Mouse (Mus musculus): ENCODE data around the gene Prdm5. TPM values are rescaled to one million over a fixed set of nuclear protein-coding genes. Genes with fewer than 3 reads are reported as not detected.

Gene Prdm5
- polyA plus RNA-seq, 1 experiment from 2014 or later, result 16.5 TPM

DNA sequence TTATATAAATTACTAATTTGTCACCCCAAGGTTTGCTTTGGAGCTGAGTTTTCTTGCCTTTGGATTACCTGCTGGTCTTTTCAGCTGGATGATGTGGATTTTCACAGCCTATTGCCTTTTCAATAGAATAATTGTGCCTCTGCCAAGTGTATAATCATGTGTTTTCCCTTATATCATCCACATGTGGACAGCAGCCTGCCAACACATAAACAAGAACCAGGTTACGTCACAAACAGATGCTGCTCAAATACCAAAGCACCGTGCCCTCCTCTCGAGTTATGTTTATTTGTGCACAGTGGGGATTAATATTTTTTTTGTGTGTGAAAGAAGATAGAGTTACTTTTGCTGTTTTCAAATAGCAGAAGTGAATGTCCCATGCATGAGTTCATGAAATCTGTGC lies 70.9 kb downstream of the Prdm5 start:
- no peak overlapping the region for H3K4me3 ChIP-seq (ENCODE audit: low read depth, low read length)
- no peak overlapping the region for H3K9ac ChIP-seq (ENCODE audit: low read length)
- 64% methylated on average over 3 of the region's 3 CpGs for WGBS
- ATAC-seq (replicated peaks; ENCODE audit: low FRiP score, low TSS enrichment, low read depth) (no peak), DNase-seq (ENCODE audit: low spot score) (no peak)
- no peaks in the 10 kb centered on the region for H3K27me3 ChIP-seq (replicated peaks; ENCODE audit: control insufficient read depth, insufficient read depth, low read length)
- no peaks in the 10 kb centered on the region for H3K9me3 ChIP-seq (ENCODE audit: control insufficient read depth, low read length)
- H3K27ac ChIP-seq (ENCODE audit: low read depth), result no peak overlapping the region
- no peak overlapping the region for H3K4me2 ChIP-seq (ENCODE audit: low read length)
- 0 out of 2 replicates have a peak, but pooled peaks cover 2% of the 10 kb centered on the region for H3K4me1 ChIP-seq (replicated peaks; ENCODE audit: control insufficient read depth, insufficient read depth, low read length)
- H3K36me3 ChIP-seq (ENCODE audit: control insufficient read depth, insufficient read depth, low read length), result no peaks in the 10 kb centered on the region

- no peak overlapping the region for H3K4me2 ChIP-seq (ENCODE audit: low read length)
- no peak overlapping the region for H3K4me3 ChIP-seq (ENCODE audit: low read depth, low read length)
- WGBS, result 93% methylated on average over 3 of the region's 3 CpGs
Measured at GRCm38 (mm10) chr6:65850221-65850620, 71.4 kb downstream of the Prdm5 start.

DNA sequence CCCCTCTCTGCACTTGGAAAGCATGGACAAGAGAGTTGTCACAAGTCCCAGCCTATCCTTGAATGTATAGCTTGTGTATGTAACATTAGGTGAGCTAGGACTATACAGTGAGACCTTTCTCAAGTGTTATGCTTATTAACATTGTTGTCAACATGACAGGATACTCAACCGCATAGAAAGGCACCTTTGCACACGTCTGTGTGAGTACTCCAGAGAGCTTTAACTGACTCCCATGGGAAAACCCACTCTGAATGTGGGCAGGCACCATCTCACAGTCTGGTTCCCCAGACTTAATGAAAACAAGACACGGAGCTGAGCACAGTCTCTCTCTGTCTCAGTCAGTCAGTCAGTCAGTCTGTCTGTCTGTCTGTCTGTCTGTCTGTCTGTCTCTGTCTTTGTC lies 75.2 kb downstream of the Prdm5 start:
- 0 out of 2 replicates have a peak, but pooled peaks cover under 1% of the 10 kb centered on the region for H3K4me1 ChIP-seq (replicated peaks; ENCODE audit: control insufficient read depth, insufficient read depth, low read length)
- H3K4me3 ChIP-seq (ENCODE audit: low read depth, low read length), result no peak overlapping the region
- no peak overlapping the region for H3K27ac ChIP-seq (ENCODE audit: low read depth)
- 67% methylated on average over 3 of the region's 3 CpGs for WGBS
- H3K9ac ChIP-seq (ENCODE audit: low read length), result no peak overlapping the region
- no peaks in the 10 kb centered on the region for H3K36me3 ChIP-seq (ENCODE audit: control insufficient read depth, insufficient read depth, low read length)
- ATAC-seq (replicated peaks; ENCODE audit: low FRiP score, low TSS enrichment, low read depth), result no peak
- H3K4me2 ChIP-seq (ENCODE audit: low read length), result no peak overlapping the region
- no peaks in the 10 kb centered on the region for H3K27me3 ChIP-seq (replicated peaks; ENCODE audit: control insufficient read depth, insufficient read depth, low read length)
- DNase-seq (ENCODE audit: low spot score), result no peak
- no peaks in the 10 kb centered on the region for H3K9me3 ChIP-seq (ENCODE audit: control insufficient read depth, low read length)

More at GRCm38 (mm10) chr6:65850221-65850620, 71.4 kb downstream of the Prdm5 start:
- Histone ChIP-seq H3K36me3 (ENCODE audit: control insufficient read depth, insufficient read depth, low read length) (no peaks in the 10 kb centered on the region), H3K4me1 (replicated peaks; ENCODE audit: control insufficient read depth, insufficient read depth, low read length) (0 out of 2 replicates have a peak, but pooled peaks cover 2% of the 10 kb centered on the region), H3K27me3 (replicated peaks; ENCODE audit: control insufficient read depth, insufficient read depth, low read length) (no peaks in the 10 kb centered on the region), H3K9ac (ENCODE audit: low read length) (no peak overlapping the region), H3K9me3 (ENCODE audit: control insufficient read depth, low read length) (no peaks in the 10 kb centered on the region), H3K27ac (ENCODE audit: low read depth) (no peak overlapping the region)
- ATAC-seq (replicated peaks; ENCODE audit: low FRiP score, low TSS enrichment, low read depth), result no peak
- no peak for DNase-seq (ENCODE audit: low spot score)

DNA sequence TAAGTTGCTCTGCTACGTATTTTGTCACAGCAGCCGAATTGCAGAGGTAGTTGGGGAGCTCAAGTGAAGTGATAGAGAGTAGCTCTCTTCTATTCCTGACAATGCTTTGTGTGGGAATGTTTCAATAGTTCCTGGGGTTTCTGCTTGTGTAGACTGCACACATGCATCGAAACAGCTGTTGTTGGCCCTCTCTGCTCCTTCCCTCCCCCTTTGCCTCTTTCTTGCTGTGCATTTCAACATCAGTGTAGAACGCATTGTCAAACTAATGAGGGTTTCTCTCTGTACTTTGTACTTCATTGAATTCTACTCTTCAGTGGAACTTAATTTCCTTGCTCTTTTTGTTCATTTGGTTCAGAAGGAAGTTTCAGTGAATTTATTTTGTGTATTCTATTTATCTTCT lies 75.8 kb downstream of the Prdm5 start:
- Histone ChIP-seq H3K4me3 (ENCODE audit: low read depth, low read length) (no peak overlapping the region), H3K9ac (ENCODE audit: low read length) (no peak overlapping the region), H3K4me2 (ENCODE audit: low read length) (no peak overlapping the region), H3K36me3 (ENCODE audit: control insufficient read depth, insufficient read depth, low read length) (no peaks in the 10 kb centered on the region), H3K27me3 (replicated peaks; ENCODE audit: control insufficient read depth, insufficient read depth, low read length) (no peaks in the 10 kb centered on the region), H3K4me1 (replicated peaks; ENCODE audit: control insufficient read depth, insufficient read depth, low read length) (no peaks in the 10 kb centered on the region), H3K27ac (ENCODE audit: low read depth) (no peak overlapping the region), H3K9me3 (ENCODE audit: control insufficient read depth, low read length) (no peaks in the 10 kb centered on the region)
- ATAC-seq (replicated peaks; ENCODE audit: low FRiP score, low TSS enrichment, low read depth) (no peak), DNase-seq (ENCODE audit: low spot score) (no peak)
- 78% methylated on average over 4 of the region's 4 CpGs for WGBS

DNA sequence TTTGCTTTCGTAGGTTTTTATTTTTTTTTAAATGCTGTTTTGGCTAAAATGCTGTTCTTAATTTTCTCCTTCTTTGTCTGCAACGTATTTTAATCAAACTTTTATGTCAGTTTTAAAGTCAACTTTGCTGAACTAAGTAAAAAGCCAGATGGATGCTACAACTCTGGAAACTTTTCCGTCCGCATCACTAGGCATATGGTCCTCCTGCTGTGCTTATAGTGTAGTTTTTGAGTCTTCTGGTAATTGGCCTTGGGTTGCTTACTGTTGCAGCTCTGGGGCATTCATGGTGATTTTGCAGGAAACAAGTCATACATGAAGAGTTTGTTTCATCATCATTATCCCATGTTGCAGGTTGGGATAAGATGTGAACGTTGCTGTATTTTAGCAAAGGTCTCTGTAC lies 81.8 kb downstream of the Prdm5 start:
- no peak for DNase-seq (ENCODE audit: low spot score)
- Histone ChIP-seq H3K4me3 (ENCODE audit: low read depth, low read length) (no peak overlapping the region), H3K36me3 (ENCODE audit: control insufficient read depth, insufficient read depth, low read length) (no peaks in the 10 kb centered on the region), H3K4me2 (ENCODE audit: low read length) (no peak overlapping the region), H3K9ac (ENCODE audit: low read length) (no peak overlapping the region), H3K4me1 (replicated peaks; ENCODE audit: control insufficient read depth, insufficient read depth, low read length) (no peaks in the 10 kb centered on the region), H3K27ac (ENCODE audit: low read depth) (no peak overlapping the region), H3K9me3 (ENCODE audit: control insufficient read depth, low read length) (no peaks in the 10 kb centered on the region), H3K27me3 (replicated peaks; ENCODE audit: control insufficient read depth, insufficient read depth, low read length) (no peaks in the 10 kb centered on the region)
- 94% methylated on average over 5 of the region's 5 CpGs for WGBS
- ATAC-seq (replicated peaks; ENCODE audit: low FRiP score, low TSS enrichment, low read depth), result no peak

- ATAC-seq (replicated peaks; ENCODE audit: low FRiP score, low TSS enrichment, low read depth) (no peak), DNase-seq (ENCODE audit: low spot score) (no peak)
- H3K9me3 ChIP-seq (ENCODE audit: control insufficient read depth, low read length), result no peaks in the 10 kb centered on the region
- WGBS, result 92% methylated on average over 3 of the region's 3 CpGs
- H3K9ac ChIP-seq (ENCODE audit: low read length), result no peak overlapping the region
- H3K4me1 ChIP-seq (replicated peaks; ENCODE audit: control insufficient read depth, insufficient read depth, low read length), result no peaks in the 10 kb centered on the region
- H3K27me3 ChIP-seq (replicated peaks; ENCODE audit: control insufficient read depth, insufficient read depth, low read length), result no peaks in the 10 kb centered on the region
- no peaks in the 10 kb centered on the region for H3K36me3 ChIP-seq (ENCODE audit: control insufficient read depth, insufficient read depth, low read length)
- no peak overlapping the region for H3K4me2 ChIP-seq (ENCODE audit: low read length)
- H3K27ac ChIP-seq (ENCODE audit: low read depth), result no peak overlapping the region
- H3K4me3 ChIP-seq (ENCODE audit: low read depth, low read length), result no peak overlapping the region
Measured at GRCm38 (mm10) chr6:65862836-65863235, 84.0 kb downstream of the Prdm5 start.

GRCm38 (mm10) chr6:65864233-65864632 lies 85.4 kb downstream of the Prdm5 start:
- H3K4me1 ChIP-seq (replicated peaks; ENCODE audit: control insufficient read depth, insufficient read depth, low read length), result no peaks in the 10 kb centered on the region
- 90% methylated on average over 3 of the region's 3 CpGs for WGBS
- H3K36me3 ChIP-seq (ENCODE audit: control insufficient read depth, insufficient read depth, low read length), result peaks cover 3% of the 10 kb centered on the region; the same call in 1 of the 2 replicates
- no peak overlapping the region for H3K9ac ChIP-seq (ENCODE audit: low read length)
- H3K9me3 ChIP-seq (ENCODE audit: control insufficient read depth, low read length), result no peaks in the 10 kb centered on the region
- no peaks in the 10 kb centered on the region for H3K27me3 ChIP-seq (replicated peaks; ENCODE audit: control insufficient read depth, insufficient read depth, low read length)
- H3K27ac ChIP-seq (ENCODE audit: low read depth), result no peak overlapping the region
- ATAC-seq (replicated peaks; ENCODE audit: low FRiP score, low TSS enrichment, low read depth) (no peak), DNase-seq (ENCODE audit: low spot score) (no peak)
- H3K4me2 ChIP-seq (ENCODE audit: low read length), result no peak overlapping the region
- H3K4me3 ChIP-seq (ENCODE audit: low read depth, low read length), result no peak overlapping the region

- H3K27ac ChIP-seq (ENCODE audit: low read depth), result no peak overlapping the region
- 86% methylated on average over 5 of the region's 5 CpGs for WGBS
Measured at GRCm38 (mm10) chr6:65864919-65865318, 86.1 kb downstream of the Prdm5 start.

DNA sequence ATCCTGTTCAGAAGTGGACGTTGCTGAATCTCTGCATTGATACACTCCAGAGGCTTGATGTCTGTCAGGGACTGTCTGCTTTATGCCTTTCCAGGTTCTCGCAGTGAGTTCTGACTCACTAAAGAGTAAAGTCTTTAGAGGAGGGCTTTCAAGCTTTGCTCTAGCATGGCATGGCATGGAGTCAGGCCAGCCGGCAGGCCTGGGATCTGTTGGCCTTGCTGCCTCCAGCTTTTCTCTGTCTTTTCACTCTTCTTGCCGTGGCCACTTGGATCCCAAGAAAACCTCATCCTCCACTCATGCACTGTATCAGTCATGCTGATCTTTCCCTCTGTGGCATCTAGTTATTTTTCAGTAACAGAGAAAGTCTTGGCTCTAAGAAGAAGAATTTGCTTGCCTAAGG lies 87.1 kb downstream of the Prdm5 start:
- Histone ChIP-seq H3K4me3 (ENCODE audit: low read depth, low read length) (no peak overlapping the region), H3K27me3 (replicated peaks; ENCODE audit: control insufficient read depth, insufficient read depth, low read length) (no peaks in the 10 kb centered on the region), H3K36me3 (ENCODE audit: control insufficient read depth, insufficient read depth, low read length) (peaks cover 12% of the 10 kb centered on the region), H3K27ac (ENCODE audit: low read depth) (no peak overlapping the region), H3K4me1 (replicated peaks; ENCODE audit: control insufficient read depth, insufficient read depth, low read length) (no peaks in the 10 kb centered on the region), H3K4me2 (ENCODE audit: low read length) (no peak overlapping the region), H3K9ac (ENCODE audit: low read length) (no peak overlapping the region), H3K9me3 (ENCODE audit: control insufficient read depth, low read length) (no peaks in the 10 kb centered on the region)
- DNase-seq (ENCODE audit: low spot score), result no peak
- WGBS, result 92% methylated on average over 4 of the region's 4 CpGs
- ATAC-seq (replicated peaks; ENCODE audit: low FRiP score, low TSS enrichment, low read depth), result no peak

More at GRCm38 (mm10) chr6:65864919-65865318, 86.1 kb downstream of the Prdm5 start:
- H3K9me3 ChIP-seq (ENCODE audit: control insufficient read depth, low read length), result no peaks in the 10 kb centered on the region
- H3K4me3 ChIP-seq (ENCODE audit: low read depth, low read length), result no peak overlapping the region
- ATAC-seq (replicated peaks; ENCODE audit: low FRiP score, low TSS enrichment, low read depth) (no peak), DNase-seq (ENCODE audit: low spot score) (no peak)
- H3K4me2 ChIP-seq (ENCODE audit: low read length), result no peak overlapping the region
- H3K9ac ChIP-seq (ENCODE audit: low read length), result no peak overlapping the region
- no peaks in the 10 kb centered on the region for H3K4me1 ChIP-seq (replicated peaks; ENCODE audit: control insufficient read depth, insufficient read depth, low read length)
- no peaks in the 10 kb centered on the region for H3K27me3 ChIP-seq (replicated peaks; ENCODE audit: control insufficient read depth, insufficient read depth, low read length)
- H3K36me3 ChIP-seq (ENCODE audit: control insufficient read depth, insufficient read depth, low read length), result peaks cover 5% of the 10 kb centered on the region; the same call in 1 of the 2 replicates

Data from intestine, embryonic 14.5 days (tissue).